Mouse (Mus musculus) hindbrain, embryonic 10.5 days (tissue): ENCODE measurements around the gene Mfn1. TPM values are rescaled to one million over a fixed set of nuclear protein-coding genes. Genes with fewer than 3 reads are reported as not detected.

ENCODE experiments used
- polyA plus RNA-seq: library from polyadenylated mRNA; unstranded; fragments of >200 nt; fragmentation: Nextera tagmentation; extraction: Ambion mirVana; gene quantifications from 2 replicates; pipeline ENCODE4 v1.2.1, GENCODE M21; 2016

The Mfn1 gene
- polyA plus RNA-seq, 1 experiment from 2014 or later: 24.8 TPM

Other genes with a start within 250 kb of the Mfn1 start
- 6.6 and 7.8 TPM in 2 replicates for gene Zmat3, start 163.5 kb upstream of the Mfn1 start, polyA plus RNA-seq
- 6.8 and 7.4 TPM in 2 replicates for gene Pik3ca, start 131.8 kb upstream of the Mfn1 start, polyA plus RNA-seq
- not detected in 2 replicates for gene Kcnmb3, start 37.2 kb upstream of the Mfn1 start, polyA plus RNA-seq
- 37.8 and 42.6 TPM in 2 replicates for gene Zfp639, start 19.2 kb upstream of the Mfn1 start, polyA plus RNA-seq
- gene Gnb4, start 87.1 kb downstream of the Mfn1 start, polyA plus RNA-seq: 46.1 and 49.3 TPM in 2 replicates
- 244 and 272 TPM in 2 replicates for gene Actl6a, start 176.8 kb downstream of the Mfn1 start, polyA plus RNA-seq
- 281 and 302 TPM in 2 replicates for gene Ndufb5, start 207.5 kb downstream of the Mfn1 start, polyA plus RNA-seq
- 34.5 and 37.8 TPM in 2 replicates for gene Mrpl47, start 208.1 kb downstream of the Mfn1 start, polyA plus RNA-seq